Mouse (Mus musculus) T-helper 1 cell (primary cell): ENCODE measurements around the gene Cend1.
"Not testable (repeated sequence)": the region's sequence is repeated elsewhere in the genome, so short reads cannot be mapped to it uniquely, and the experiment has no call there.

Experiments
- in situ Hi-C: fragments of 300-600 bp; cut with MboI, MseI; formaldehyde crosslinking; loops from one replicate; pipeline ENCODE4 v1.15.1; 2025; ENCODE audit warnings: high pct_unique_total_duplicates

Cend1 gene

GRCm38 (mm10) chr7:141465388-141466044 is 36.2 kb upstream of the Cend1 start:
- in situ Hi-C loops: no loop called here

GRCm38 (mm10) chr7:141464603-141465201 is 35.4 kb upstream of the Cend1 start:
- in situ Hi-C loops: no loop called here

- in situ Hi-C loops: no loop called here
Measured at GRCm38 (mm10) chr7:141463824-141464602, 34.7 kb upstream of the Cend1 start.

GRCm38 (mm10) chr7:141462333-141462821 is 33.1 kb upstream of the Cend1 start:
- in situ Hi-C loops: no loop called here

GRCm38 (mm10) chr7:141461521-141462332 is 32.4 kb upstream of the Cend1 start:
- in situ Hi-C loops: no loop called here

- in situ Hi-C loops: no loop called here
Measured at GRCm38 (mm10) chr7:141460391-141461113, 31.3 kb upstream of the Cend1 start, which contains the start of gene Cracr2b. Cracr2b (plus strand) TSS chr7:141461094.

- in situ Hi-C loops: no loop called here
Measured at GRCm38 (mm10) chr7:141460001-141460390, 30.7 kb upstream of the Cend1 start.

- in situ Hi-C loops: no loop called here
Measured at GRCm38 (mm10) chr7:141459301-141459711, 30.0 kb upstream of the Cend1 start.

- in situ Hi-C loops: no loop called here
Measured at GRCm38 (mm10) chr7:141458661-141459060, 29.4 kb upstream of the Cend1 start.

GRCm38 (mm10) chr7:141457986-141458660 is 28.8 kb upstream of the Cend1 start:
- in situ Hi-C loops: no loop called here

- in situ Hi-C loops: no loop called here
Measured at GRCm38 (mm10) chr7:141457236-141457635, 27.9 kb upstream of the Cend1 start.

GRCm38 (mm10) chr7:141456739-141457138 is 27.4 kb upstream of the Cend1 start:
- in situ Hi-C loops: no loop called here

GRCm38 (mm10) chr7:141455610-141456314 is 26.5 kb upstream of the Cend1 start:
- in situ Hi-C loops: no loop called here

- in situ Hi-C loops: loop anchor here (5.0 kb wide), 1 partner anchor 43 kb away; the partner anchor contains the start of gene Gatd1
Measured at GRCm38 (mm10) chr7:141454967-141455551, 25.8 kb upstream of the Cend1 start, which contains the start of gene Pnpla2. Pnpla2 (plus strand) TSS chr7:141455198.

- in situ Hi-C loops: loop anchor here (5.0 kb wide), 1 partner anchor 41 kb away; the partner anchor contains the start of gene Gatd1
Measured at GRCm38 (mm10) chr7:141453636-141454035, 24.3 kb upstream of the Cend1 start.

- in situ Hi-C loops: loop anchor here (5.0 kb wide), 1 partner anchor 40 kb away; the partner anchor contains the start of gene Gatd1
Measured at GRCm38 (mm10) chr7:141451928-141452327, 22.6 kb upstream of the Cend1 start.

GRCm38 (mm10) chr7:141447110-141447991 is 18.1 kb upstream of the Cend1 start, which contains the start of gene Rplp2:
Rplp2 (plus strand) TSS chr7:141447370.
- in situ Hi-C loops: no loop called here

- in situ Hi-C loops: not testable (repeated sequence)
Measured at GRCm38 (mm10) chr7:141446374-141446773, 17.1 kb upstream of the Cend1 start.
